Mouse (Mus musculus): ENCODE results near the gene Tmem220. TPM values are rescaled to one million over a fixed set of nuclear protein-coding genes. Genes with fewer than 3 reads are reported as not detected.
A peak's percentile ranks its signal among the peaks of the same experiment; 100 is the strongest.

Gene Tmem220
- polyA plus RNA-seq, 1 experiment, result 0.65 TPM

- Histone ChIP-seq H3K36me3 (ENCODE audit: control insufficient read depth, insufficient read depth, low read length) (no peaks in the 10 kb centered on the region), H3K4me3 (ENCODE audit: extremely low read depth, insufficient read depth, insufficient read length) (no peak overlapping the region), H3K27me3 (ENCODE audit: control insufficient read depth, insufficient read depth, low read length) (no peaks in the 10 kb centered on the region), H3K4me1 (ENCODE audit: control insufficient read depth, insufficient read depth, insufficient read length) (no peaks in the 10 kb centered on the region), H3K27ac (ENCODE audit: insufficient read depth, low read length) (no peak overlapping the region)
- TF ChIP-seq CTCF (IDR thresholded peaks at IDR 0.05; ENCODE audit: extremely low read depth, insufficient read depth, insufficient read length, insufficient replicate concordance) (no peak), POLR2A (IDR thresholded peaks at IDR 0.05; ENCODE audit: low read depth, low read length) (no peak)
- 54% methylated on average over 3 of the region's 3 CpGs for WGBS
- DNase-seq (ENCODE audit: low read depth in 1 of 2, low spot score in 2 of 2), result no peak
Observed at GRCm38 (mm10) chr11:67077435-67077834, 52.5 kb downstream of the Tmem220 start.

- no peak within 1 kb of the TSS for H3K4me3 ChIP-seq (ENCODE audit: extremely low read depth, insufficient read depth, insufficient read length)
- H3K4me1 ChIP-seq (ENCODE audit: control insufficient read depth, insufficient read depth, insufficient read length), result no peaks in the 10 kb centered on the region
- 82% methylated on average over 5 of the region's 5 CpGs for WGBS
- TF ChIP-seq POLR2A (IDR thresholded peaks at IDR 0.05; ENCODE audit: low read depth, low read length), result no peak
- H3K27me3 ChIP-seq (ENCODE audit: control insufficient read depth, insufficient read depth, low read length), result no peaks in the 10 kb centered on the region
- no peak for DNase-seq (ENCODE audit: low read depth in 1 of 2, low spot score in 2 of 2)
- H3K36me3 ChIP-seq (ENCODE audit: control insufficient read depth, insufficient read depth, low read length), result no peaks in the 10 kb centered on the region
- no peak within 1 kb of the TSS for H3K27ac ChIP-seq (ENCODE audit: insufficient read depth, low read length)
Observed at GRCm38 (mm10) chr11:67078000-67078399, 53.0 kb downstream of the Tmem220 start, which contains the start of gene Myh3. Myh3 (plus strand) TSS chr11:67078300.

- H3K36me3 ChIP-seq (ENCODE audit: control insufficient read depth, insufficient read depth, low read length), result no peaks in the 10 kb centered on the region
- no peak overlapping the region for H3K27ac ChIP-seq (ENCODE audit: insufficient read depth, low read length)
- no peaks in the 10 kb centered on the region for H3K27me3 ChIP-seq (ENCODE audit: control insufficient read depth, insufficient read depth, low read length)
- H3K4me3 ChIP-seq (ENCODE audit: extremely low read depth, insufficient read depth, insufficient read length), result no peak overlapping the region
- TF ChIP-seq POLR2A (IDR thresholded peaks at IDR 0.05; ENCODE audit: low read depth, low read length) (no peak), CTCF (IDR thresholded peaks at IDR 0.05; ENCODE audit: extremely low read depth, insufficient read depth, insufficient read length, insufficient replicate concordance) (no peak)
- no peak for DNase-seq (ENCODE audit: low read depth in 1 of 2, low spot score in 2 of 2)
- H3K4me1 ChIP-seq (ENCODE audit: control insufficient read depth, insufficient read depth, insufficient read length), result no peaks in the 10 kb centered on the region
- 84% methylated on average over 6 of the region's 6 CpGs for WGBS
Observed at GRCm38 (mm10) chr11:67078888-67079287, 53.9 kb downstream of the Tmem220 start.

- no peak for DNase-seq (ENCODE audit: low read depth in 1 of 2, low spot score in 2 of 2)
- no peak overlapping the region for H3K27ac ChIP-seq (ENCODE audit: insufficient read depth, low read length)
- TF ChIP-seq POLR2A (IDR thresholded peaks at IDR 0.05; ENCODE audit: low read depth, low read length), result no peak
- TF ChIP-seq CTCF (IDR thresholded peaks at IDR 0.05; ENCODE audit: extremely low read depth, insufficient read depth, insufficient read length, insufficient replicate concordance), result no peak
- WGBS, result 77% methylated on average over 11 of the region's 11 CpGs
- no peaks in the 10 kb centered on the region for H3K27me3 ChIP-seq (ENCODE audit: control insufficient read depth, insufficient read depth, low read length)
- no peaks in the 10 kb centered on the region for H3K36me3 ChIP-seq (ENCODE audit: control insufficient read depth, insufficient read depth, low read length)
- no peak overlapping the region for H3K4me3 ChIP-seq (ENCODE audit: extremely low read depth, insufficient read depth, insufficient read length)
- H3K4me1 ChIP-seq (ENCODE audit: control insufficient read depth, insufficient read depth, insufficient read length), result no peaks in the 10 kb centered on the region
Observed at GRCm38 (mm10) chr11:67079740-67080139, 54.8 kb downstream of the Tmem220 start.

GRCm38 (mm10) chr11:67080168-67080567, 55.2 kb downstream of the Tmem220 start:
- Histone ChIP-seq H3K27me3 (ENCODE audit: control insufficient read depth, insufficient read depth, low read length) (no peaks in the 10 kb centered on the region), H3K4me1 (ENCODE audit: control insufficient read depth, insufficient read depth, insufficient read length) (no peaks in the 10 kb centered on the region), H3K4me3 (ENCODE audit: extremely low read depth, insufficient read depth, insufficient read length) (no peak overlapping the region), H3K27ac (ENCODE audit: insufficient read depth, low read length) (no peak overlapping the region), H3K36me3 (ENCODE audit: control insufficient read depth, insufficient read depth, low read length) (no peaks in the 10 kb centered on the region)
- DNase-seq (ENCODE audit: low read depth in 1 of 2, low spot score in 2 of 2), result peak in 1 of 2 experiments; percentile 40
- TF ChIP-seq POLR2A (IDR thresholded peaks at IDR 0.05; ENCODE audit: low read depth, low read length), result no peak
- TF ChIP-seq CTCF (IDR thresholded peaks at IDR 0.05; ENCODE audit: extremely low read depth, insufficient read depth, insufficient read length, insufficient replicate concordance), result peak; percentile 27; the same call in 1 of the 2 replicates
- 5% methylated on average over 3 of the region's 3 CpGs for WGBS

- Histone ChIP-seq H3K4me1 (ENCODE audit: control insufficient read depth, insufficient read depth, insufficient read length) (no peaks in the 10 kb centered on the region), H3K27me3 (ENCODE audit: control insufficient read depth, insufficient read depth, low read length) (no peaks in the 10 kb centered on the region), H3K4me3 (ENCODE audit: extremely low read depth, insufficient read depth, insufficient read length) (no peak overlapping the region), H3K36me3 (ENCODE audit: control insufficient read depth, insufficient read depth, low read length) (no peaks in the 10 kb centered on the region), H3K27ac (ENCODE audit: insufficient read depth, low read length) (no peak overlapping the region)
- DNase-seq (ENCODE audit: low read depth in 1 of 2, low spot score in 2 of 2), result no peak
- WGBS, result 11% methylated on average over 11 of the region's 11 CpGs
- TF ChIP-seq POLR2A (IDR thresholded peaks at IDR 0.05; ENCODE audit: low read depth, low read length), result no peak
Observed at GRCm38 (mm10) chr11:67081125-67081649, 56.2 kb downstream of the Tmem220 start.

- Histone ChIP-seq H3K36me3 (ENCODE audit: control insufficient read depth, insufficient read depth, low read length) (no peaks in the 10 kb centered on the region), H3K27ac (ENCODE audit: insufficient read depth, low read length) (no peak overlapping the region), H3K4me1 (ENCODE audit: control insufficient read depth, insufficient read depth, insufficient read length) (no peaks in the 10 kb centered on the region), H3K27me3 (ENCODE audit: control insufficient read depth, insufficient read depth, low read length) (no peaks in the 10 kb centered on the region), H3K4me3 (ENCODE audit: extremely low read depth, insufficient read depth, insufficient read length) (no peak overlapping the region)
- 84% methylated on average over 7 of the region's 7 CpGs for WGBS
- no peak for DNase-seq (ENCODE audit: low read depth in 1 of 2, low spot score in 2 of 2)
- no peak for TF ChIP-seq CTCF (IDR thresholded peaks at IDR 0.05; ENCODE audit: extremely low read depth, insufficient read depth, insufficient read length, insufficient replicate concordance)
- TF ChIP-seq POLR2A (IDR thresholded peaks at IDR 0.05; ENCODE audit: low read depth, low read length), result no peak
Observed at GRCm38 (mm10) chr11:67082188-67082587, 57.2 kb downstream of the Tmem220 start.

All from spleen, adult 2 months (tissue).